Mouse (Mus musculus) neural tube, embryonic 14.5 days (tissue): ENCODE results near the gene Jmjd8. TPM values are rescaled to one million over a fixed set of nuclear protein-coding genes. Genes with fewer than 3 reads are reported as not detected.

Experiments used
- ATAC-seq: fragments of 200-750 bp; cut with Nextera tagmentation; 2 replicates; pipeline ENCODE4 v1.8.0; 2017; ENCODE audit warnings: low read depth, mild to moderate bottlenecking, moderate TSS enrichment, moderate library complexity
- H3K27ac ChIP-seq: fragments of 300-500 bp; sonication (generic); 2 replicates; pipeline ENCODE4 v1.5.1; 2014; ENCODE audit warnings: low read depth, mild to moderate bottlenecking, control low read depth, low read length, moderate library complexity, mixed read lengths
- H3K27me3 ChIP-seq: fragments of 300-500 bp; sonication (generic); 2 replicates; pipeline ENCODE4 v1.6.1; 2014; ENCODE audit warnings: low read length; ENCODE audit not compliant: control insufficient read depth, insufficient read depth
- H3K36me3 ChIP-seq: fragments of 300-500 bp; sonication (generic); 2 replicates; pipeline ENCODE4 v1.6.1; 2014; ENCODE audit warnings: low read length, mixed read lengths; ENCODE audit not compliant: control insufficient read depth, insufficient read depth
- H3K4me1 ChIP-seq: fragments of 300-500 bp; sonication (generic); 2 replicates; pipeline ENCODE4 v1.6.1; 2014; ENCODE audit warnings: low read length; ENCODE audit not compliant: control insufficient read depth, insufficient read depth
- H3K4me2 ChIP-seq: fragments of 300-500 bp; sonication (generic); 2 replicates; pipeline ENCODE4 v1.6.1; 2014; ENCODE audit warnings: mild to moderate bottlenecking, low read depth, low read length, control low read depth
- H3K4me3 ChIP-seq: fragments of 300-500 bp; sonication (generic); 2 replicates; pipeline ENCODE4 v1.5.1; 2014; ENCODE audit warnings: low read depth, low read length, control low read depth, mixed read lengths
- H3K9ac ChIP-seq: fragments of 300-500 bp; sonication (generic); replicated peaks from 2 replicates; pipeline ENCODE4 v1.6.1; 2014; ENCODE audit warnings: low read depth, mild to moderate bottlenecking, control low read depth, low read length, mixed read lengths
- H3K9me3 ChIP-seq: fragments of 300-500 bp; sonication (generic); 2 replicates; pipeline ENCODE4 v1.6.1; 2016; ENCODE audit warnings: low read length; ENCODE audit not compliant: control insufficient read depth
- WGBS: fragments of 180-500 bp; shearing (Covaris S2); extraction: QIAGEN DNeasy Blood & Tissue Kit; methylation state at CpG from one replicate; pipeline ENCODE4 v1.1.7; 2014; 5-methylcytosine and 5-hydroxymethylcytosine counted together
- polyA plus RNA-seq: library from polyadenylated mRNA; unstranded; fragments of >200 nt; fragmentation: Nextera tagmentation; extraction: Ambion mirVana; gene quantifications from 2 replicates; pipeline ENCODE4 v1.2.1, GENCODE M21; 2014

Jmjd8 gene
- polyA plus RNA-seq, 1 experiment from 2014 or later = 36.7 TPM

GRCm38 (mm10) chr17:25791843-25792527 lies 36.7 kb upstream of the Jmjd8 start:
- peak overlapping the region; percentile 75 for H3K4me3 ChIP-seq
- no peaks in the 10 kb centered on the region for H3K27me3 ChIP-seq
- H3K9ac ChIP-seq = peak overlapping the region; percentile 78
- H3K9me3 ChIP-seq = no peaks in the 10 kb centered on the region
- H3K4me2 ChIP-seq = peak overlapping the region; percentile 77
- peak; percentile 68 for ATAC-seq
- under 1% methylated on average over 45 of the region's 45 CpGs for WGBS
- peak overlapping the region; percentile 91 for H3K27ac ChIP-seq
- H3K4me1 ChIP-seq = peaks cover 34% of the 10 kb centered on the region
- H3K36me3 ChIP-seq = no peaks in the 10 kb centered on the region; the same call in 1 of the 2 replicates

GRCm38 (mm10) chr17:25792615-25793014 lies 36.1 kb upstream of the Jmjd8 start, which contains the start of gene Fam173a:
Fam173a (minus strand) TSS chr17:25792901.
- WGBS = 0% methylated on average over 14 of the region's 14 CpGs
- Histone ChIP-seq H3K4me1 (peaks cover 34% of the 10 kb centered on the region), H3K9ac (peak within 1 kb of the TSS; percentile 78), H3K36me3 (no peaks in the 10 kb centered on the region; the same call in 1 of the 2 replicates), H3K4me3 (peak within 1 kb of the TSS; percentile 75), H3K27ac (peak within 1 kb of the TSS; percentile 91), H3K27me3 (no peaks in the 10 kb centered on the region), H3K4me2 (peak within 1 kb of the TSS; percentile 77), H3K9me3 (no peaks in the 10 kb centered on the region)
- peak; percentile 52 for ATAC-seq

GRCm38 (mm10) chr17:25794197-25794596 lies 34.5 kb upstream of the Jmjd8 start:
- H3K4me3 ChIP-seq = no peak overlapping the region
- H3K9ac ChIP-seq = no peak overlapping the region
- no peaks in the 10 kb centered on the region; the same call in 1 of the 2 replicates for H3K36me3 ChIP-seq
- ATAC-seq = no peak
- H3K9me3 ChIP-seq = no peaks in the 10 kb centered on the region
- H3K27ac ChIP-seq = peak overlapping the region; percentile 17; the same call in 1 of the 2 replicates
- 17% methylated on average over 13 of the region's 13 CpGs for WGBS
- no peaks in the 10 kb centered on the region for H3K27me3 ChIP-seq
- peak overlapping the region; percentile 69; the same call in 1 of the 2 replicates for H3K4me2 ChIP-seq
- H3K4me1 ChIP-seq = peaks cover 34% of the 10 kb centered on the region

GRCm38 (mm10) chr17:25794998-25795397 lies 33.7 kb upstream of the Jmjd8 start:
- Histone ChIP-seq H3K27me3 (no peaks in the 10 kb centered on the region), H3K4me2 (peak overlapping the region; percentile 69), H3K4me3 (peak overlapping the region; percentile 20), H3K36me3 (no peaks in the 10 kb centered on the region), H3K9ac (0 out of 2 replicates have a peak overlapping the region, but pooled peaks have one; percentile 44), H3K27ac (peak overlapping the region; percentile 57), H3K4me1 (peaks cover 34% of the 10 kb centered on the region), H3K9me3 (no peaks in the 10 kb centered on the region)
- WGBS = 42% methylated on average over 17 of the region's 17 CpGs
- no peak for ATAC-seq

GRCm38 (mm10) chr17:25795609-25796092 lies 33.0 kb upstream of the Jmjd8 start, which contains the start of gene AC134908.4:
AC134908.4 (minus strand) TSS chr17:25795659.
- peaks cover 32% of the 10 kb centered on the region for H3K4me1 ChIP-seq
- H3K27me3 ChIP-seq = no peaks in the 10 kb centered on the region
- ATAC-seq = peak; percentile 12; the same call in 1 of the 2 replicates
- 8% methylated on average over 6 of the region's 6 CpGs for WGBS
- H3K9me3 ChIP-seq = no peaks in the 10 kb centered on the region
- peak within 1 kb of the TSS; percentile 69 for H3K4me2 ChIP-seq
- peak within 1 kb of the TSS; percentile 49 for H3K4me3 ChIP-seq
- peak within 1 kb of the TSS; percentile 57 for H3K27ac ChIP-seq
- peak within 1 kb of the TSS; percentile 44 for H3K9ac ChIP-seq
- H3K36me3 ChIP-seq = no peaks in the 10 kb centered on the region

- H3K4me3 ChIP-seq = peak overlapping the region; percentile 49
- peak overlapping the region; percentile 50 for H3K27ac ChIP-seq
- no peaks in the 10 kb centered on the region for H3K9me3 ChIP-seq
- no peak for ATAC-seq
- H3K27me3 ChIP-seq = no peaks in the 10 kb centered on the region
- peak overlapping the region; percentile 44 for H3K9ac ChIP-seq
- no peaks in the 10 kb centered on the region for H3K36me3 ChIP-seq
- H3K4me1 ChIP-seq = peaks cover 26% of the 10 kb centered on the region
- H3K4me2 ChIP-seq = peak overlapping the region; percentile 69
- under 1% methylated on average over 37 of the region's 37 CpGs for WGBS
Observed at GRCm38 (mm10) chr17:25796211-25796771, 32.4 kb upstream of the Jmjd8 start.

- H3K4me1 ChIP-seq = peaks cover 22% of the 10 kb centered on the region
- H3K27me3 ChIP-seq = no peaks in the 10 kb centered on the region
- H3K9me3 ChIP-seq = no peaks in the 10 kb centered on the region
- peak within 1 kb of the TSS; percentile 69 for H3K4me2 ChIP-seq
- H3K9ac ChIP-seq = peak within 1 kb of the TSS; percentile 44
- WGBS = 0% methylated on average over 33 of the region's 35 CpGs
- H3K27ac ChIP-seq = peak within 1 kb of the TSS; percentile 50
- H3K36me3 ChIP-seq = no peaks in the 10 kb centered on the region
- peak; percentile 75; the same call in 1 of the 2 replicates for ATAC-seq
- H3K4me3 ChIP-seq = peak within 1 kb of the TSS; percentile 49
Observed at GRCm38 (mm10) chr17:25796951-25797369, 31.7 kb upstream of the Jmjd8 start, which contains the start of gene Metrn. Metrn (minus strand) TSS chr17:25797136.

GRCm38 (mm10) chr17:25801029-25801428 lies 27.6 kb upstream of the Jmjd8 start:
- H3K4me1 ChIP-seq = peaks cover 22% of the 10 kb centered on the region
- H3K4me2 ChIP-seq = no peak overlapping the region
- H3K27ac ChIP-seq = no peak overlapping the region
- no peak overlapping the region for H3K9ac ChIP-seq
- no peak overlapping the region for H3K4me3 ChIP-seq
- H3K9me3 ChIP-seq = no peaks in the 10 kb centered on the region
- WGBS = 8% methylated on average over 6 of the region's 6 CpGs
- H3K27me3 ChIP-seq = no peaks in the 10 kb centered on the region
- ATAC-seq = no peak
- no peaks in the 10 kb centered on the region for H3K36me3 ChIP-seq
